Mouse (Mus musculus): ENCODE data around the gene Hand2. TPM values are rescaled to one million over a fixed set of nuclear protein-coding genes. Genes with fewer than 3 reads are reported as not detected.

Gene Hand2
- total and polyA plus RNA-seq, 3 experiments: not detected

Other genes starting within 250 kb of the Hand2 start
- gene Scrg1, start 134.9 kb downstream of the Hand2 start, total RNA-seq (2012; rRNA removed): not detected in 2 replicates
- gene Scrg1, start 134.9 kb downstream of the Hand2 start, polyA plus RNA-seq (2012; ENCODE audit: insufficient read depth in 1 of 2, insufficient read length in 2 of 2, low read depth in 1 of 2, low replicate concordance in 2 of 2, missing spikeins in 1 of 2): not detected
- gene Sap30, start 166.9 kb downstream of the Hand2 start, total RNA-seq (2012; rRNA removed): 34.2 and 45.6 TPM in 2 replicates
- 10 to 100 TPM in 1 of 2 experiments, not detected in 1; 64.0 TPM for gene Sap30, start 166.9 kb downstream of the Hand2 start, polyA plus RNA-seq (2012; ENCODE audit: insufficient read depth in 1 of 2, insufficient read length in 2 of 2, low read depth in 1 of 2, low replicate concordance in 2 of 2, missing spikeins in 1 of 2)
- gene Hmgb2, start 190.9 kb downstream of the Hand2 start, total RNA-seq (2012; rRNA removed): 126 and 160 TPM in 2 replicates
- gene Hmgb2, start 190.9 kb downstream of the Hand2 start, polyA plus RNA-seq (2012; ENCODE audit: insufficient read depth in 1 of 2, insufficient read length in 2 of 2, low read depth in 1 of 2, low replicate concordance in 2 of 2, missing spikeins in 1 of 2): 100 to 1,000 TPM; 220 to 399 TPM